Mouse (Mus musculus): ENCODE data around the gene Rpl36a. TPM values are rescaled to one million over a fixed set of nuclear protein-coding genes. Genes with fewer than 3 reads are reported as not detected.

The Rpl36a gene
- polyA plus RNA-seq, 3 experiments from 2014 or later = 370 to 723 (median 685) TPM

GRCm38 (mm10) chrX:134600659-134601379, 15.4 kb downstream of the Rpl36a start, which contains the start of the genes Gla and Hnrnph2:
Gene Gla, minus strand, starts transcription at chrX:134601125.
Gene Hnrnph2, plus strand, starts transcription at chrX:134601179.
- ATAC-seq = peak; percentile 92

GRCm38 (mm10) chrX:134601380-134602120, 16.1 kb downstream of the Rpl36a start:
- ATAC-seq = peak; percentile 32

- peak; percentile 85 for ATAC-seq
Measured at GRCm38 (mm10) chrX:134609472-134609871, 24.0 kb downstream of the Rpl36a start.

GRCm38 (mm10) chrX:134610984-134611383, 25.5 kb downstream of the Rpl36a start:
- ATAC-seq = no peak

- peak; percentile 27 for ATAC-seq
Measured at GRCm38 (mm10) chrX:134612285-134612959, 27.0 kb downstream of the Rpl36a start.

- ATAC-seq = no peak
Measured at GRCm38 (mm10) chrX:134614306-134614705, 28.9 kb downstream of the Rpl36a start.

- ATAC-seq = no peak
Measured at GRCm38 (mm10) chrX:134619695-134620094, 34.2 kb downstream of the Rpl36a start.

- no peak for ATAC-seq
Measured at GRCm38 (mm10) chrX:134620254-134620865, 34.9 kb downstream of the Rpl36a start.

GRCm38 (mm10) chrX:134621685-134622084, 36.2 kb downstream of the Rpl36a start:
- no peak for ATAC-seq

- no peak for ATAC-seq
Measured at GRCm38 (mm10) chrX:134623350-134623749, 37.9 kb downstream of the Rpl36a start.

- no peak for ATAC-seq
Measured at GRCm38 (mm10) chrX:134628200-134628599, 42.7 kb downstream of the Rpl36a start.

GRCm38 (mm10) chrX:134632710-134633109, 47.3 kb downstream of the Rpl36a start:
- ATAC-seq = no peak

- ATAC-seq = no peak
Measured at GRCm38 (mm10) chrX:134635111-134635510, 49.7 kb downstream of the Rpl36a start.

GRCm38 (mm10) chrX:134635860-134636259, 50.4 kb downstream of the Rpl36a start:
- ATAC-seq = no peak

Other genes starting within 250 kb of the Rpl36a start
- under 1 TPM in 1 of 3 experiments, not detected in 2; 0.16 TPM for gene Drp2, start 181.1 kb upstream of the Rpl36a start, polyA plus RNA-seq (2017; shearing (Covaris generic))
- not detected for gene Taf7l, start 109.2 kb upstream of the Rpl36a start, polyA plus RNA-seq (2017; shearing (Covaris generic))
- 10 to 100 TPM; 26.3 to 31.8 (median 30.4) TPM for gene Timm8a1, start 43.8 kb upstream of the Rpl36a start, polyA plus RNA-seq (2017; shearing (Covaris generic))
- gene Btk, start 2.1 kb upstream of the Rpl36a start, polyA plus RNA-seq (2017; shearing (Covaris generic)) = 1 to 10 TPM in 2 of 3 experiments, under 1 TPM in 1; 0.54 to 1.2 (median 1.1) TPM
- gene Gla, start 15.5 kb downstream of the Rpl36a start, polyA plus RNA-seq (2017; shearing (Covaris generic)) = 1 to 10 TPM; 3.1 to 5.2 (median 3.5) TPM
- 100 to 1,000 TPM in 1 of 3 experiments, 10 to 100 TPM in 2; 96.0 to 102 (median 98.8) TPM for gene Hnrnph2, start 15.5 kb downstream of the Rpl36a start, polyA plus RNA-seq (2017; shearing (Covaris generic))
- 1 to 10 TPM in 1 of 3 experiments, under 1 TPM in 2; 0.54 to 1.0 (median 0.62) TPM for gene Armcx4, start 100.9 kb downstream of the Rpl36a start, polyA plus RNA-seq (2017; shearing (Covaris generic))
- 1 to 10 TPM in 2 of 3 experiments, under 1 TPM in 1; 0.54 to 4.6 (median 1.4) TPM for gene Armcx1, start 132.3 kb downstream of the Rpl36a start, polyA plus RNA-seq (2017; shearing (Covaris generic))
- gene Armcx6, start 165.8 kb downstream of the Rpl36a start, polyA plus RNA-seq (2017; shearing (Covaris generic)) = 1 to 10 TPM in 2 of 3 experiments, under 1 TPM in 1; 0.80 to 2.5 (median 1.7) TPM
- 10 to 100 TPM in 2 of 3 experiments, 1 to 10 TPM in 1; 9.8 to 15.9 (median 12.1) TPM for gene Armcx3, start 170.9 kb downstream of the Rpl36a start, polyA plus RNA-seq (2017; shearing (Covaris generic))
- gene Armcx2, start 223.6 kb downstream of the Rpl36a start, polyA plus RNA-seq (2017; shearing (Covaris generic)) = 10 to 100 TPM in 1 of 3 experiments, 1 to 10 TPM in 2; 2.5 to 11.0 (median 9.6) TPM